In the genomic region with DNA sequence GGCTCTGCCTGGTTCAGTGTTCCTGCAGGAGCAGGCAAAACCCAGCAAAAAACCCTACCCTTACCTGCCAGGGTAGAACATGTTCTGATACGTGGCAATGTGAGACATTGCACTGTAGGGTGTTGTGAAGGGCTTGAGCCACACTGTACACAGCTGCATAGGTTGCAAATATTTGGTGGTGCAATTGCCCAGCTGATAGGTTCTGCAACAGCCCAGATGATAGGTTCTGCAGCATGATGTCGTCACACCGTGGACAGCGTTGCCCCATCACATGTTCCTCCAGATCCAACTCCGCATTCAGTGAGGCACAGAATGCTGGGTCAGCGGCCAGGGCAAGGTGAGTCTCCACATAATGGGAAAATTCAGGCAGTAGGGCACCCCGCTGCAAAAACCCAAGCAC, we compare ENCODE assay signal across 24 mouse cellular contexts. TPM values are rescaled to one million over a fixed set of nuclear protein-coding genes. Genes with fewer than 3 reads are reported as not detected.
DNase-seq lines count a peak whose midpoint lies in the region; ATAC-seq lines count a peak whose summit lies in the region.
"Had no signal": no experiment of that assay in that cellular context is flagged by ENCODE, and none has a peak within 500 bp of the region (broad histone marks: within the 10 kb centered on the region; RNA-seq: fewer than 3 reads in every experiment).

No protein-coding gene starts in this region.

- intact Hi-C loops in heart, postnatal 36 days (cut with DNase I): no loop called here

- peak; percentile 56 for ATAC-seq in megakaryocyte progenitor cell, adult 5-6 weeks (replicated peaks; ENCODE audit: poor library complexity)
- ATAC-seq: activated CD4-positive, CD25-positive, alpha-beta regulatory T cell, adult 4 months; forebrain, postnatal 0 days; inflammation-experienced regulatory T-cells, adult 6 months; lung, postnatal 0 days; midbrain, embryonic 16.5 days had no signal

- peak; percentile 90 for DNase-seq in heart, adult 11 months
- DNase-seq in heart, postnatal 36 days: no peak
- peak; percentile 26 to 34 for DNase-seq in lung, postnatal 4 days
- no peak for DNase-seq in lung, postnatal 14 days
- no peak for DNase-seq in layer of hippocampus, adult 9-10 months (ENCODE audit: low spot score)
- no peak for DNase-seq in MN1 (ENCODE audit: low spot score)
- DNase-seq: adrenal gland, adult 2 months; B cell, adult 2 months; cerebellum, postnatal 10 days; forebrain, postnatal 0 days; gastrocnemius, postnatal 14 days; kidney, adult 18-20 months; kidney, postnatal 4 days; layer of hippocampus, postnatal 36 days; left cerebral cortex, postnatal 4 days; lung, adult 18-20 months; thymus, adult 2 months; thymus, postnatal 36 days had no signal

RNA-seq across cellular contexts. Expression of a gene that starts 1.4 kb away (rescaled TPM):
- under 1 TPM; 0.27 to 0.28 TPM for total RNA-seq in heart, postnatal 36 days (2021)
- total RNA-seq in megakaryocyte progenitor cell, adult 5-6 weeks (2015): 0.07 and 0.10 TPM in 2 replicates
- 0.17 TPM in 2 replicates for total RNA-seq in megakaryocyte progenitor cell, adult 5-6 weeks (2017)

RNA-seq across cellular contexts. Expression of a gene that starts 7.5 kb away (rescaled TPM):
- total RNA-seq in heart, postnatal 36 days (2021): 10 to 100 TPM in 1 of 2 experiments, 1 to 10 TPM in 1; 9.5 to 11.7 TPM
- 7.6 and 7.8 TPM in 2 replicates for total RNA-seq in megakaryocyte progenitor cell, adult 5-6 weeks (2015)
- total RNA-seq in megakaryocyte progenitor cell, adult 5-6 weeks (2017): 8.8 and 9.2 TPM in 2 replicates

RNA-seq across cellular contexts. Expression of a gene that starts 7.6 kb away (rescaled TPM):
- total RNA-seq in heart, postnatal 36 days (2021): 10 to 100 TPM; 15.7 to 18.8 TPM
- 26.8 and 47.5 TPM in 2 replicates for total RNA-seq in megakaryocyte progenitor cell, adult 5-6 weeks (2015)
- 28.5 and 35.9 TPM in 2 replicates for total RNA-seq in megakaryocyte progenitor cell, adult 5-6 weeks (2017)

RNA-seq across cellular contexts. Expression of a gene that starts 14.6 kb away (rescaled TPM):
- total RNA-seq in heart, postnatal 36 days (2021): 10 to 100 TPM; 46.2 to 54.2 TPM
- 9.6 and 9.9 TPM in 2 replicates for total RNA-seq in megakaryocyte progenitor cell, adult 5-6 weeks (2015)
- total RNA-seq in megakaryocyte progenitor cell, adult 5-6 weeks (2017): 12.8 and 13.0 TPM in 2 replicates

RNA-seq across cellular contexts. Expression of a gene that starts 22.3 kb away (rescaled TPM):
- 10 to 100 TPM; 27.4 to 33.7 TPM for total RNA-seq in heart, postnatal 36 days (2021)
- total RNA-seq in megakaryocyte progenitor cell, adult 5-6 weeks (2015): not detected in 2 replicates
- not detected in 2 replicates for total RNA-seq in megakaryocyte progenitor cell, adult 5-6 weeks (2017)
- total RNA-seq: common myeloid progenitor, adult 5-6 weeks had no signal

Comparison
In these comparisons a context has a peak if more than half of its experiments do, and no peak if none do; other contexts are left out.
1. DNase-seq: peak in heart, adult 11 months (single experiment) and lung, postnatal 4 days (2 of 2); none in heart, postnatal 36 days (0 of 2), lung, postnatal 14 days (single experiment), layer of hippocampus, adult 9-10 months (single experiment) and MN1 (single experiment).